Mouse (Mus musculus): Measurements from ENCODE around the gene Col25a1. TPM values are rescaled to one million over a fixed set of nuclear protein-coding genes. Genes with fewer than 3 reads are reported as not detected.

The Col25a1 gene
- polyA plus RNA-seq, 1 experiment from 2014 or later, result 4.6 TPM

DNA sequence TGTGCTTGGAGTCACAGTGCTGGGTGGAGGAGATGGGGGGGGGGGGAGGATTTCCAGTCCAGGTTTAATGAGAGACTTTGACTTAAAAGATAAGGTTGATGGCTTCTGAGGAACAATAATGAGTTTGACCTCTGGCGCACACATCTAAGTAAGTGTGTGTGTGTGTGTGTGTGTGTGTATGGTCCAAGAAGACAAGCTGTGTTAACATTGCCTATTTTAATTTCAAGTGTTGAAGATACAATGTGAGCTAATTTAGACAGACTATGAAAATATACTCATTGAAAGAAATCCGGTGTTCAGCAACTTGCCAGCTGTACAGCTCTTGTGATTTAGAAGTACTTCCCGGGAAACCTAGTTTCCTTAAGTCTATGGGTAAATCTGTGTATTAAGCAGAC lies 199.3 kb downstream of the Col25a1 start:
- ATAC-seq (ENCODE audit: insufficient read depth, low FRiP score), result no peak
- H3K9ac ChIP-seq (ENCODE audit: low read length), result no peak overlapping the region
- H3K4me1 ChIP-seq (ENCODE audit: control insufficient read depth, insufficient read depth, low read length), result no peaks in the 10 kb centered on the region
- no peaks in the 10 kb centered on the region for H3K27me3 ChIP-seq (ENCODE audit: control insufficient read depth, insufficient read depth, low read length)
- no peak overlapping the region for H3K4me3 ChIP-seq (replicated peaks; ENCODE audit: low read length)
- no peaks in the 10 kb centered on the region for H3K9me3 ChIP-seq (replicated peaks; ENCODE audit: control insufficient read depth, low read length)
- H3K27ac ChIP-seq (ENCODE audit: low read length), result no peak overlapping the region
- no peaks in the 10 kb centered on the region for H3K36me3 ChIP-seq (ENCODE audit: control insufficient read depth, insufficient read depth, low read length)
- H3K4me2 ChIP-seq (ENCODE audit: low read depth, low read length), result no peak overlapping the region
- 66% methylated on average over 3 of the region's 3 CpGs for WGBS

DNA sequence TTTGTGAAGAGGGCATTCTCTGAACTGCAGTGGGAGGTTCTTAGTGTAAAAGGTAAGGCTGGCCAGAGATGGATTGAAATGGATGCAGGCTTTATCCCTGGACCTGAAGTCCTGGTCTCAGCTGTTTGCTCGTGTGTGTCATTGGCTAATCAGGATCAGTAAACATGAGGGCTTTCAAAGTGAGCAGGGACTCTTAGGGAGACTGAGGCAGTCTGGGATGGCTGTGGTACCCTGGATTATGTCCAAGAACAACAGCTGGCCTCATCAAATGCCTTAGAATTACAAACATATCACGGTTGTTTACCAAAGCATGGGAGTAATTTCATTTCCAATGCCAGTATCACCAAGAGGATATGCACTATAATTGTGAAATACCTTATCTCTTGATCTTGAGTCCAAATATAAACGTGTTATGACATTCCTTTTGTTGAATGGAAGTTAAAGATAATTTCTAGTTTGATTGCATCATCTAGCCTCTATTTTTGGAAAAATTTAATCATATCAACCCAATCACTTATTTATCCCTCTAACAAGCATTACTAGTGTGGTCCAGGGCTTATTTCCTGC lies 201.1 kb downstream of the Col25a1 start:
- 52% methylated on average over 3 of the region's 3 CpGs for WGBS
- Histone ChIP-seq H3K9ac (ENCODE audit: low read length) (no peak overlapping the region), H3K4me3 (replicated peaks; ENCODE audit: low read length) (no peak overlapping the region), H3K9me3 (replicated peaks; ENCODE audit: control insufficient read depth, low read length) (no peaks in the 10 kb centered on the region), H3K4me2 (ENCODE audit: low read depth, low read length) (no peak overlapping the region), H3K27ac (ENCODE audit: low read length) (no peak overlapping the region), H3K27me3 (ENCODE audit: control insufficient read depth, insufficient read depth, low read length) (no peaks in the 10 kb centered on the region), H3K36me3 (ENCODE audit: control insufficient read depth, insufficient read depth, low read length) (no peaks in the 10 kb centered on the region), H3K4me1 (ENCODE audit: control insufficient read depth, insufficient read depth, low read length) (no peaks in the 10 kb centered on the region)
- no peak for ATAC-seq (ENCODE audit: insufficient read depth, low FRiP score)

DNA sequence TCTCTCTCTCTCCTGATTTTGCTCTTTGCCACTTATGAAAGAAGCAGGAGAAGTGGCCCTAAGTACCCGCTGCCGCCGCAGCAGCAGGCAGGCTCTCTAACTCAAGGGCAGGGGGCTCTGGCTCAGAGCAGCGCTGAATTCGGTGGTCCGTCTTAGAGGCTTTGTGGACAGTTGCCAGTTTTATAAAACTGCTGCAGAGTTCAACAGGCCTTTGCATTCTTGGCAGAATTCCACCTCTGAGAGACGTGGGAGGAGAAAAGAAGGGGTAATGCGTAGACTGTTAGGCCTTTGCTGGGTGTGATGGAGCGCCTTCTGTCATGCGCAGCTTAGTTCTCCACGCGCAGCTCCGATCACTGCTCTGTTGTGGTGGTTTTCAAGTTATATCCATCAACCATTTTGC lies 206.6 kb downstream of the Col25a1 start:
- H3K4me1 ChIP-seq (ENCODE audit: control insufficient read depth, insufficient read depth, low read length), result no peaks in the 10 kb centered on the region; the same call in none of the 2 replicates
- ATAC-seq (ENCODE audit: insufficient read depth, low FRiP score), result peak; percentile 86
- H3K4me2 ChIP-seq (ENCODE audit: low read depth, low read length), result peak overlapping the region; percentile 50
- 31% methylated on average over 13 of the region's 13 CpGs for WGBS
- no peaks in the 10 kb centered on the region for H3K36me3 ChIP-seq (ENCODE audit: control insufficient read depth, insufficient read depth, low read length)
- no peaks in the 10 kb centered on the region for H3K27me3 ChIP-seq (ENCODE audit: control insufficient read depth, insufficient read depth, low read length)
- no peaks in the 10 kb centered on the region for H3K9me3 ChIP-seq (replicated peaks; ENCODE audit: control insufficient read depth, low read length)
- peak overlapping the region; percentile 78 for H3K27ac ChIP-seq (ENCODE audit: low read length)
- peak overlapping the region; percentile 60; the same call in 1 of the 2 replicates for H3K9ac ChIP-seq (ENCODE audit: low read length)
- no peak overlapping the region; the same call in 1 of the 2 replicates for H3K4me3 ChIP-seq (replicated peaks; ENCODE audit: low read length)

DNA sequence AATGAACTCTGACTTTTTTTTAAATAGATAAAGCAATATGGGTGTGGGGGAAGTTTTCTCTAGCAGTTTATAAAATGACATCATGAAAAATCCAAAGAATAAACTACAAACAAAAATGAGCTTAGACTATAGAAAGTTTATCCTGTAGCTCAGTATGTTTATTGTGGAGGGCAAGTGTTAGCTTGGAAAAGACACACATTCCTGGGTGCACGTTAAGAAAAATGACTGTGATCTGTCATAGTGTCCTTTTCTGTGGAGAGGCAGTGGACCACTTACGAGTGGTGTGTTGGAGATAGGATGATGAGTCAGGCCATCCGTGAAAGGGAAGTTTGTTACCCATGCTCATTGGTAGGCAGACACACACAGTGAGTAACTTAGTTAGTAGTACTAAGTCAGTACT lies 207.1 kb downstream of the Col25a1 start:
- H3K27ac ChIP-seq (ENCODE audit: low read length), result 0 out of 2 replicates have a peak overlapping the region, but pooled peaks have one; percentile 42

DNA sequence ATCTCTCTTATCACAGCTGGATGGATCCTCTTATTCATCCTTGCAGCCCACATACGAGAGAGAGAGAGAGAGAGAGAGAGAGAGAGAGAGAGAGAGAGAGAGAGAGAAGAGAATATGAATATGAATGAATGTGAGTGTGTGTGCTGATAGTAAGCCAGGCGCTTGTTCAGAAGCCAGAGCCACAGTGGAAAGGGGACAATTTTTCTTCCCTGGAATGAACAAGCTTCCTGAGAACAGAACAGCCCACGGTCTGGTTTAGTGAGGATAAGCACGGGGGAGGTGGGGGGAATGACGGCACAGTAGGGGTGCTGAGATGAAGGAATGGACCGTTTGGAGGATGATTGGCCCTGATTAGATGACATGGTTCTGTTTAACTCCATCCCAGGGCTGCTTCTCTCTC lies 218.9 kb downstream of the Col25a1 start:
- H3K36me3 ChIP-seq (ENCODE audit: control insufficient read depth, insufficient read depth, low read length), result no peaks in the 10 kb centered on the region
- H3K27me3 ChIP-seq (ENCODE audit: control insufficient read depth, insufficient read depth, low read length), result no peaks in the 10 kb centered on the region
- no peak overlapping the region for H3K9ac ChIP-seq (ENCODE audit: low read length)
- H3K9me3 ChIP-seq (replicated peaks; ENCODE audit: control insufficient read depth, low read length), result no peaks in the 10 kb centered on the region
- no peak overlapping the region for H3K4me3 ChIP-seq (replicated peaks; ENCODE audit: low read length)
- peaks cover 6% of the 10 kb centered on the region; the same call in 1 of the 2 replicates for H3K4me1 ChIP-seq (ENCODE audit: control insufficient read depth, insufficient read depth, low read length)
- no peak overlapping the region for H3K4me2 ChIP-seq (ENCODE audit: low read depth, low read length)
- WGBS, result 61% methylated on average over 6 of the region's 6 CpGs
- H3K27ac ChIP-seq (ENCODE audit: low read length), result no peak overlapping the region
- no peak for ATAC-seq (ENCODE audit: insufficient read depth, low FRiP score)

More for the DNA sequence above, 207.1 kb downstream of the Col25a1 start:
- no peaks in the 10 kb centered on the region for H3K27me3 ChIP-seq (ENCODE audit: control insufficient read depth, insufficient read depth, low read length)
- ATAC-seq (ENCODE audit: insufficient read depth, low FRiP score), result no peak
- H3K4me3 ChIP-seq (replicated peaks; ENCODE audit: low read length), result no peak overlapping the region
- no peak overlapping the region for H3K4me2 ChIP-seq (ENCODE audit: low read depth, low read length)
- H3K9ac ChIP-seq (ENCODE audit: low read length), result no peak overlapping the region
- no peaks in the 10 kb centered on the region for H3K9me3 ChIP-seq (replicated peaks; ENCODE audit: control insufficient read depth, low read length)
- no peaks in the 10 kb centered on the region; the same call in none of the 2 replicates for H3K4me1 ChIP-seq (ENCODE audit: control insufficient read depth, insufficient read depth, low read length)
- 38% methylated on average over 3 of the region's 3 CpGs for WGBS
- no peaks in the 10 kb centered on the region for H3K36me3 ChIP-seq (ENCODE audit: control insufficient read depth, insufficient read depth, low read length)

DNA sequence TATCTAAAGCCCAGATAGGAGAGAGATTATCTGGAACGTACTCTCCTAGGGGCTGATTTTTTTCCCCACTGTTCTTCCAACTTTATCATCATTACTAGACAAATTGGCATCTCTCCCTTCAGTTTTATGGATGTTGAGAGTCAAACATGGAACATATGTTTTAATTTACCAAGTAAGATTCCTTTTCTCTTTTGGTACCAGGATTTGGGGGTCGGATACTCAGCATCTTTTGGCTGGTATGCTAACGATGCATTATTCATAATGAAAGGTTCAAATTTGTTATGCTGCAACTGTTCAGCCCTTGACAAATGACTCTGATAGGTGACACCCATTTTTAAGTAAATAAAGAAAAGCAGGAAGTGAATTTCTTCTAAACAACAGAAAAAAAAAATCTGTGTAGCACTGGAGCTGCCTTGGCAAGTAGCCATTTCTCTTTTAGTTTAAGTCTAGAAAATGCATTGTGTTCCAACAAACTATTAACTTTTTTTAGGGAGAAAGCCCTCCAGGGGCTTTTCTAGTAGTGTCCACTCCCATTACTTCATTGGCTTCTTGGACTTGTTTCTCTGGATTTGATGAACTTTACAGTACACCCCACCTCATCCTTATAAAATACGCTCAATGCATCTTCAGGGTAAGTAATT lies 223.2 kb downstream of the Col25a1 start:
- H3K4me1 ChIP-seq (ENCODE audit: control insufficient read depth, insufficient read depth, low read length), result peaks cover 7% of the 10 kb centered on the region; the same call in 1 of the 2 replicates
- no peak overlapping the region for H3K9ac ChIP-seq (ENCODE audit: low read length)
- no peaks in the 10 kb centered on the region for H3K27me3 ChIP-seq (ENCODE audit: control insufficient read depth, insufficient read depth, low read length)
- no peak overlapping the region for H3K27ac ChIP-seq (ENCODE audit: low read length)
- H3K4me2 ChIP-seq (ENCODE audit: low read depth, low read length), result no peak overlapping the region
- no peaks in the 10 kb centered on the region for H3K36me3 ChIP-seq (ENCODE audit: control insufficient read depth, insufficient read depth, low read length)
- no peaks in the 10 kb centered on the region for H3K9me3 ChIP-seq (replicated peaks; ENCODE audit: control insufficient read depth, low read length)
- no peak for ATAC-seq (ENCODE audit: insufficient read depth, low FRiP score)
- H3K4me3 ChIP-seq (replicated peaks; ENCODE audit: low read length), result no peak overlapping the region
- WGBS, result 61% methylated on average over 4 of the region's 4 CpGs

DNA sequence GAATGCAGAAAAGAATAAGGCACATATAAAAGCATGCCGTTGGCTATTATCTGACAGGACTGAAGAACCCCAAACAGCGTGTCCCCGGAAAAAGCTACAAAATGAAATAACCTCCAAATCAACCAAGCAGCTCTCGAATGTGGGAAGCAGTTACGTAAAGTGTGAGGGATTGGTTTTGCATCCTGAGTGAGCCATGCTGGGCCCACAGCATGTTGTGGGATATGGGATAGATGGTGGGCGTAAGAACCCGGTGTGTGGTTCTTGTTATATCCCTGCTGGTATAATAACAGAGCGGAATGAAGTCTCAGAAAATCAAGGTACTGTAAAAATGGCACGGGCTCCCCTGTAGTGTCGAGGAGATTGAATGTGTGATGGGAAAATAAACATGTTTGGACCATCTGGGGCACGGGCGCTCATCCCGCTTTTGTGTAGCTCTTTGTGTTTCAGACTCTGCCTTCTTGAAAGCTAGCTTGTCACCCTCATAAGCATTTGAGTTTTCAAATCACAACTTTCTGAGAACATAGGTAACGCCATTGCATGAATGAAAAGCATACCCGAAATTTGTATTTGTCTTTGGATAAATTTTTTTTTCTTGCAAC lies 225.4 kb downstream of the Col25a1 start:
- Histone ChIP-seq H3K4me2 (ENCODE audit: low read depth, low read length) (no peak overlapping the region), H3K4me3 (replicated peaks; ENCODE audit: low read length) (no peak overlapping the region), H3K27ac (ENCODE audit: low read length) (no peak overlapping the region), H3K27me3 (ENCODE audit: control insufficient read depth, insufficient read depth, low read length) (no peaks in the 10 kb centered on the region), H3K9ac (ENCODE audit: low read length) (no peak overlapping the region), H3K9me3 (replicated peaks; ENCODE audit: control insufficient read depth, low read length) (no peaks in the 10 kb centered on the region), H3K4me1 (ENCODE audit: control insufficient read depth, insufficient read depth, low read length) (peaks cover 7% of the 10 kb centered on the region; the same call in 1 of the 2 replicates), H3K36me3 (ENCODE audit: control insufficient read depth, insufficient read depth, low read length) (no peaks in the 10 kb centered on the region)
- no peak for ATAC-seq (ENCODE audit: insufficient read depth, low FRiP score)
- WGBS, result 92% methylated on average over 15 of the region's 15 CpGs

DNA sequence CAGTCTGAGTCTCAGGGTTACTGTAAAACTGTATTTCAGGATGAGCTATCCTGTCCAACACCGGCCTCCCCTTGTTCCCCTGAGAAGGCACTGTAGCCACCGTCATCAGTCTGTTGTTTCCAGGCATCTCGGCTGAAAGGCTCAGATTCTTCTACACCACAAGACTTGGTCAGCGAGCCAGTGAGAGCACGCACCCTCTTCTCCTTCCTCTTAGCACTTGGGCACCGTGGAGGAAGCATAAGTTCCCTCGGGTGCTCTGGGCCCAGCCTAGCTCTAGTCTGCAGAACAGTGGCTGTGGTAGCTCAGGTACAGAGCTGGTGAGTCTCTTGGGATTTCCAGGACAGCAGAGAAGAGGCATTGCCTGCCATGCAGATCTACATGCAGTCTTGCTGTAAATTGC lies 229.5 kb downstream of the Col25a1 start:
- WGBS, result 81% methylated on average over 7 of the region's 7 CpGs
- ATAC-seq (ENCODE audit: insufficient read depth, low FRiP score), result no peak
- H3K9ac ChIP-seq (ENCODE audit: low read length), result no peak overlapping the region

DNA sequence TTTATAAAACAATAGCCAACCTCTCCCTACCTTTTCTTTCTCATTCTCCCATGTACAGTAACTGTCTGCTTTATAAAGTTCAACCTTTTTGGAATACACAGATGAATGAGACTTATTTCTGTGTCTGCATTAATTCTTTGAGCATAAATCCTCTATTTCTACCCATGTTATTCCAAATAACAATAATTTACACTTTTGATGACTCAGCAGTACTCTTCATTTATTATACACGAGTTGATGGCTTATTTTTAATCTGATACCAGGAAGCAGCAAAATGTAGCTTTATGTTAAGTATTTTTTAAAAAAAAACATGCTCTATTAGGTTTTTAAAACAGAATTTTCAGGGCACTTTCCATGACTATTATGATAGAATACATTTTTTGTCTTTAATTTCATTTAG lies 230.6 kb downstream of the Col25a1 start:
- Histone ChIP-seq H3K4me2 (ENCODE audit: low read depth, low read length) (no peak overlapping the region), H3K9me3 (replicated peaks; ENCODE audit: control insufficient read depth, low read length) (no peaks in the 10 kb centered on the region), H3K4me1 (ENCODE audit: control insufficient read depth, insufficient read depth, low read length) (no peaks in the 10 kb centered on the region), H3K27me3 (ENCODE audit: control insufficient read depth, insufficient read depth, low read length) (no peaks in the 10 kb centered on the region), H3K9ac (ENCODE audit: low read length) (no peak overlapping the region), H3K36me3 (ENCODE audit: control insufficient read depth, insufficient read depth, low read length) (no peaks in the 10 kb centered on the region), H3K27ac (ENCODE audit: low read length) (no peak overlapping the region), H3K4me3 (replicated peaks; ENCODE audit: low read length) (no peak overlapping the region)
- WGBS, result 54% methylated on average over 1 of the region's 1 CpGs
- no peak for ATAC-seq (ENCODE audit: insufficient read depth, low FRiP score)

More for the DNA sequence above, 229.5 kb downstream of the Col25a1 start:
- no peak overlapping the region for H3K4me2 ChIP-seq (ENCODE audit: low read depth, low read length)
- no peak overlapping the region for H3K27ac ChIP-seq (ENCODE audit: low read length)
- no peak overlapping the region for H3K4me3 ChIP-seq (replicated peaks; ENCODE audit: low read length)
- no peaks in the 10 kb centered on the region for H3K36me3 ChIP-seq (ENCODE audit: control insufficient read depth, insufficient read depth, low read length)
- no peaks in the 10 kb centered on the region for H3K9me3 ChIP-seq (replicated peaks; ENCODE audit: control insufficient read depth, low read length)
- H3K27me3 ChIP-seq (ENCODE audit: control insufficient read depth, insufficient read depth, low read length), result no peaks in the 10 kb centered on the region
- H3K4me1 ChIP-seq (ENCODE audit: control insufficient read depth, insufficient read depth, low read length), result no peaks in the 10 kb centered on the region
